Mouse (Mus musculus) T-helper 2 cell (primary cell): ENCODE data around the gene Calm3.

Experiments used
- in situ Hi-C: fragments of 300-600 bp; cut with MboI, MseI; formaldehyde crosslinking; loops from one replicate; pipeline ENCODE4 v1.15.1; 2025; ENCODE audit warnings: high pct_unique_total_duplicates

Calm3 gene

GRCm38 (mm10) chr7:16916342-16917265, 7.3 kb downstream of the Calm3 start:
- in situ Hi-C loops, result no loop called here

GRCm38 (mm10) chr7:16915461-16916340, 8.2 kb downstream of the Calm3 start:
- in situ Hi-C loops, result no loop called here

- in situ Hi-C loops, result no loop called here
Measured at GRCm38 (mm10) chr7:16914453-16915343, 9.2 kb downstream of the Calm3 start.

GRCm38 (mm10) chr7:16913806-16914452, 10.0 kb downstream of the Calm3 start:
- in situ Hi-C loops, result no loop called here

- in situ Hi-C loops, result no loop called here
Measured at GRCm38 (mm10) chr7:16912360-16912759, 11.6 kb downstream of the Calm3 start.

- in situ Hi-C loops, result no loop called here
Measured at GRCm38 (mm10) chr7:16911904-16912303, 12.0 kb downstream of the Calm3 start.

GRCm38 (mm10) chr7:16909909-16910308, 14.0 kb downstream of the Calm3 start:
- in situ Hi-C loops, result no loop called here

GRCm38 (mm10) chr7:16908859-16909258, 15.1 kb downstream of the Calm3 start:
- in situ Hi-C loops, result no loop called here

GRCm38 (mm10) chr7:16908367-16908766, 15.5 kb downstream of the Calm3 start:
- in situ Hi-C loops, result no loop called here

GRCm38 (mm10) chr7:16907842-16908241, 16.1 kb downstream of the Calm3 start:
- in situ Hi-C loops, result no loop called here

GRCm38 (mm10) chr7:16906889-16907559, 16.9 kb downstream of the Calm3 start:
- in situ Hi-C loops, result no loop called here

- in situ Hi-C loops, result no loop called here
Measured at GRCm38 (mm10) chr7:16906281-16906680, 17.6 kb downstream of the Calm3 start, which contains the start of gene Ptgir. Ptgir (plus strand) TSS chr7:16906490.

- in situ Hi-C loops, result no loop called here
Measured at GRCm38 (mm10) chr7:16905491-16906021, 18.4 kb downstream of the Calm3 start.

GRCm38 (mm10) chr7:16904120-16904675, 19.7 kb downstream of the Calm3 start:
- in situ Hi-C loops, result no loop called here

- in situ Hi-C loops, result no loop called here
Measured at GRCm38 (mm10) chr7:16903439-16903955, 20.4 kb downstream of the Calm3 start.

- in situ Hi-C loops, result no loop called here
Measured at GRCm38 (mm10) chr7:16900526-16900925, 23.4 kb downstream of the Calm3 start.

GRCm38 (mm10) chr7:16895511-16895910, 28.4 kb downstream of the Calm3 start:
- in situ Hi-C loops, result loop anchor here (25.0 kb wide), 1 partner anchor 958 kb away; the partner anchor contains the start of gene Nop53

GRCm38 (mm10) chr7:16895000-16895399, 28.9 kb downstream of the Calm3 start:
- in situ Hi-C loops, result loop anchor here (25.0 kb wide), 1 partner anchor 958 kb away; the partner anchor contains the start of gene Nop53

- in situ Hi-C loops, result loop anchor here (25.0 kb wide), 1 partner anchor 957 kb away; the partner anchor contains the start of gene Nop53
Measured at GRCm38 (mm10) chr7:16894279-16894678, 29.6 kb downstream of the Calm3 start.
